Mouse (Mus musculus) embryo, embryonic 11.5 days (tissue): ENCODE data around the gene Pak6.

ENCODE experiments used
- DNase-seq: peaks from one replicate; pipeline ENCODE4 v3.0.0-alpha.2; 2012; ENCODE audit warnings: low read depth, low spot score

Gene Pak6

GRCm38 (mm10) chr2:118729194-118729593 is 66.1 kb downstream of the Pak6 start:
- DNase-seq, result no peak

- DNase-seq, result no peak
These were observed 66.9 kb downstream of the Pak6 start for GRCm38 (mm10) chr2:118729816-118730621.

- no peak for DNase-seq
These were observed 67.5 kb downstream of the Pak6 start for GRCm38 (mm10) chr2:118730622-118730915.

GRCm38 (mm10) chr2:118731981-118732380 is 68.9 kb downstream of the Pak6 start:
- no peak for DNase-seq

- DNase-seq, result no peak
These were observed 70.2 kb downstream of the Pak6 start for GRCm38 (mm10) chr2:118733341-118733740.

GRCm38 (mm10) chr2:118740341-118740740 is 77.2 kb downstream of the Pak6 start:
- DNase-seq, result no peak

GRCm38 (mm10) chr2:118741183-118741582 is 78.1 kb downstream of the Pak6 start:
- DNase-seq, result no peak

- DNase-seq, result no peak
These were observed 80.3 kb downstream of the Pak6 start for GRCm38 (mm10) chr2:118743261-118743943.

- DNase-seq, result no peak
These were observed 81.5 kb downstream of the Pak6 start for GRCm38 (mm10) chr2:118744621-118745020.

- peak; percentile 84 for DNase-seq
These were observed 82.3 kb downstream of the Pak6 start, which contains the start of gene Inafm2 for GRCm38 (mm10) chr2:118745232-118745884. Gene Inafm2, plus strand, starts transcription at chr2:118745758.

GRCm38 (mm10) chr2:118745915-118746901 is 83.1 kb downstream of the Pak6 start:
- DNase-seq, result no peak

GRCm38 (mm10) chr2:118747301-118747960 is 84.3 kb downstream of the Pak6 start:
- no peak for DNase-seq
